Mouse (Mus musculus): Measurements from ENCODE around the gene Cenpv.

The Cenpv gene

DNA sequence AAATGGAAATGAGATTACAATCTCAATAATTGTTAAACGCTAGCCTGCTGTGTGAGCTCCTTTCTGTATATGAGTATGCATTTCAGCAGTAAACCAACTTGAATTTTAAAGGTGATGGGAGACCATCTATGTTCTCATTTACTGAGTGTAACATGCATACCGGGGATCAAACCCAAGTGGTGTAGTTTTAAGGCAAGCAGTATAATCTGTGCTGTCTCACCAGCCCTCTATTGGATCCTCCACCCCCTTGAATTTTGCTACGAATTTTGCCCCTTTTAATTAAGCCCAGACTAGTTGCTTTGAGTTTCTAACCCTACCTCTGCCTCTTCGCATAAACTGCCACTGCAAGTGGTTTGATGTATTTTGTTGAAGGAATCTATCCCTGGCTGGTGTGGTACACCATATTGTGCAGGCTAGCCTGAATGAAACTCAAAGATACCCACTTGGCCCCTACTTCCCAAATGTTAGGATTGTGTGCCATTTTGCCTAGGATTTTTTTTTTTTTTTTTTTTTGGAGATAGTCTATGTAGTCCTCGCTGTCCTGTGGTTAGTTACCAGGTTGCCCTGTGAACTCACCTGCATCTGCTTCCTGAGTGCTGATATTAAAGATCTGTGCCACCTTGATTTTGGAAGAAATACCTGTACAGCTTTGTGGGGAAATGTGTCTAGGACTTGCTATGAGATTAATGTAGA, 15.2 kb upstream of the Cenpv start:
- DNase-seq (ENCODE audit: low spot score in 2 of 2) = no peak

DNA sequence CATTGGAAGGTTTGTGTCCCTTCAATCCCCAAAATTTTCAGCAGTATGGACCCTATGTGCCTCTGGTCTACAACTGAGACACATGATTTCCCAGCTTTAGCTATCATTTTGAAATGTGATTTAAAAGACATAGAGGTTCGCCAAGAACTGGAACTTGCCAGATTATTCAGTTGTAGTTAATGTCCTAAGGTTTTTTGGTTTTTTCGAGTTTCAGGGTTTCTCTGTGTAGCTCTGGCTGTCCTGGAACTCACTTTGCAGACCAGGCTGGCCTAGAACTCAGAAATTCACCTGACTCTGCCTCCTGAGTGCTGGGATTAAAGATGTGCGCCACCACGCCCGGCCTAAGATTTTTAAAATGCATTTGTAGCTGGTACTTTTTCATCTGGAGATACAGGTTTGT, 14.6 kb upstream of the Cenpv start:
- no peak for DNase-seq (ENCODE audit: low spot score in 2 of 2)

DNA sequence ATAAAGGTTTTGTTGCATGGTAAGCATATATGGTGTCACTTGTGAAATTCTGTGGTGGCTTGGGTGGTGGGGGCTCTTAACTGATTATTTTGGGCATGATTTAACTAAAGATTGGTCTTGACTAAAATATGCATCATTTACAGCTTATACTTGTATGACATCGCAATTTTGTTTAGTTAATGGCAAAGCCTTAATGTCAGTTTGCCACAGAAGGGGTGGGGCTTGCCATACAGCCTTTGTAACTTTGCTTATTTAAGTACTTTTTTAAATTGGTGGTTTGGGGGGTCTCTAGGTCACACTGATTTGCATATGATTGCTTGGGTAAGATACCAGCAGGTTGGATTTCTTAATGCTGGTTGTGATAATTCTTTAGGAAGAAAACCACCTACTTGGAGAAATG, 14.1 kb upstream of the Cenpv start:
- no peak for DNase-seq (ENCODE audit: low spot score in 2 of 2)

DNA sequence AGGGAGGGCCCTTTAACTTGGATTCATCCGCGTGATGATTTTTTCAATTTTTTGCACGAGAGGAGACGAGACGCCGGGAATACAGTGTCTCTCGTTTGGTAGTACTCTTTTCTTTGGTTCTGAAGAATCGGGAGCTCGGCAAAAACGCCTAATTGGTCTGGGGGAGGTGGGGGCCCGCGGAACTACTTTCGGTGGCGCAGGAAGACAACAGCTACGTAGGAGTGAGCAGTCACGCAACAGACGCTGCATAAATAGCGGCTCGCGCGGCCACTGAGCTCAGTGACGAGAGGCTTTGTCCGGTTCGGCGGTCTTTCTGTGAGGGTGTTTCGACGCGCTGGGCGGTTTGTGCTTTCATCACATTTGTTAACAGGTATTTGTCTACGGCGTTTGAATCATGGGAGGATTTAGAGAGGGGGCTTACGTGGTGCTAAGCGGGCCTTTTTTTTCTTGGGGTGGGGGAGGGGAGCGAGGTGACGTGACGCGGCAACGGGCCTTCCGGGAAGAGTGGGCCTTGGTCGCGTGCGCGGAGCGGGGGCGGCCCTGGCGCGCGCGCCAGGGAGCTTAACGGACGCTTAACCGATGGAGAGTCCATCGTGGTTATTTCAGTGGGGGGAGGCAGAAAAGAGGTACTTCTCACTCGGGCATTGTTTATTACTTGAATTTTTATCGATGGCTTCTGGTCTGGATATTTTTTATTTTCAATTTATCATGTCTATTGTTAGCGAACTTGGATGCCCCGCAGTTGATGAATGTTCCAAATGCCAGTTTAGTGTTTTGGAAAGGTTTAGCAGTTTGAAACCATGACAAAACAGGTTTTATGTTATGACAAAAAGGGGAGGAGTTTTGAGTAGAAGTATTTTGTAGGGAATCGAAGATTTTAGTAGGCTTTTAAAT, 12.4 kb upstream of the Cenpv start:
- DNase-seq (ENCODE audit: low spot score in 2 of 2) = peak; percentile 86 to 92

DNA sequence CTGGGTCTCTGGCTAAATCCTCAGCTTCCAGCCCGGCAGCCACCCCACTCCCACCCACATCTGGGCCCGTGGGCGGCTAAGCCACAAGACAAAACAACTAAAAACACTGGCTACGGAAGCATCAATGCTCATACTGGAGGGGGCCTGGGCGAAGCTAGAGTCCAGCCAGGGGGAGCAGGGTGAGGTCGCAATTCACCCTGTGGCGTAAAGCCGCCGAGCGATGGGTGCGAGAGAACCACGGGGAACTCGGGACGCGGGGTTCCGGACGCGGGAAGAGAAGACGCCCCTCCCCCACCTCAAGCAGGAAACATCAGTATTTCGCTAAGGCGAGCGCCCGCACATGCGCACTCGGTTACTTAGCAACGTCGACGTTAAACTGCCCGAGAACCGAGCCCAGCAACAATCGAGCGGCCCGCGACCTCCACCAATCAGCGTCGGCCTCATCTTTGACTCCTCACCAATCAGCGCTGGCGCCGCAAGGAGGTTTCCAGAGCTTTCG, 11.7 kb upstream of the Cenpv start, which contains the start of gene Ubb:
Gene Ubb (plus strand): TSS at position 445 of the 499 bp plus-strand sequence.
- DNase-seq (ENCODE audit: low spot score in 2 of 2) = peak; percentile 97 to 98

DNA sequence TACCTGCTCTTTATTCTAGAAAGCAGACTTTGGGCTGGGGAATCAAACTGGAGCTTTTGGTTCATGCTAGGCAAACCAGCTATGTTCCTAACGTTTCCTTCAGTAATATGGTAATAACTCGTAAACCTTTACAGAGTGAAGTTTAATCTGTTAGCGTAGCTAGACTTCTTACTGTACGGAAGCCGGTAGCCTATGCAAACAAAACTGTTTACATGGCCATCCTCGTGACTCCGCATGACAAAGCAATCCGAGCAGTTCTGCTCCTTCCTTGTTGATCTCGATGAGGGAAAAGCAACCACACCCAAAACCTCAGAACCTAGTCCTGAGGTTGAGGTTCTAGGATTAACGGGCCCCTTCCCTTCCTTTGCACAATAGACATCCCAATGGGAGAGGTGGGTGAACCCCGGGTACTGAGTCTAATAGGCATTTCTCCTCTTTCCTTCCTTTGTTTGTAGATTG, 11.2 kb upstream of the Cenpv start:
- peak in 1 of 2 experiments; percentile 36 for DNase-seq (ENCODE audit: low spot score in 2 of 2)

DNA sequence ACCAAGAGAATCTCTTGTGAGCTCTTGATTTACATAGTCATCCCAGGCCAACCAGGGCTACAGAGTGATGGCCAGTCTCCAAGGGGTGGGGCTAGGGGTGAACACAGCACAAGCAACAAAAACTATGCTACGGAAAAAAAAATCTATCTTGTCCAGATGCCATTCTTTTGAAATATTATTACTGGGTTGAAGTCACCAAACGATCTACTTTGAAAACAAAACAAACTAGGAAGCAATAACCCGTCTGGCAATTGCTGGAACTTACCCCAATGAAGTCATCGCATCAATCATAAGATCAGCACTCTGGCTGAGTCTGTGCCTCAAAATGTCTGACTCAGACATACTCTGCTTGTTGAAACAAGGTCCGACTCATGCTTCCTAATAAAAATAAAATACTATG, 10.7 kb upstream of the Cenpv start:
- DNase-seq (ENCODE audit: low spot score in 2 of 2) = peak in 1 of 2 experiments; percentile 48

DNA sequence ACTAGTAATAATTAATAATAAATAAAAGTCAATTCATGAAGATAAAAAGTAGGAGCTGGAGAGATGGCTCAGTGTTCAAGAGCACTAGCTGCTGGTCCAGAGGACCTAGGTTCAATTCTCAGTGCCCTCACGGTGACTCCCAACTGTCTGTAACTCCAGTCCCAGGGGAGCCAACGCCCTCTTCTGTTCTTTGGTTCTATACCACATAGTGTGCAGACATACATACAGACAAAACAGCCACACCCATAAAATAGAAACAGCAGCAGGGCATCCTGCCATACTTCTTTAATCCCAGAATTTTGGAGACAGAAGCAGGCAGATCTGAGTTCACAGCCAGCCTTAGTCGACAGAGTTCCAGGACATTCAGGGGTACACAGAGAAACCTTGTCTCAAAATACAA, 4.9 kb upstream of the Cenpv start:
- DNase-seq (ENCODE audit: low spot score in 2 of 2) = no peak

DNA sequence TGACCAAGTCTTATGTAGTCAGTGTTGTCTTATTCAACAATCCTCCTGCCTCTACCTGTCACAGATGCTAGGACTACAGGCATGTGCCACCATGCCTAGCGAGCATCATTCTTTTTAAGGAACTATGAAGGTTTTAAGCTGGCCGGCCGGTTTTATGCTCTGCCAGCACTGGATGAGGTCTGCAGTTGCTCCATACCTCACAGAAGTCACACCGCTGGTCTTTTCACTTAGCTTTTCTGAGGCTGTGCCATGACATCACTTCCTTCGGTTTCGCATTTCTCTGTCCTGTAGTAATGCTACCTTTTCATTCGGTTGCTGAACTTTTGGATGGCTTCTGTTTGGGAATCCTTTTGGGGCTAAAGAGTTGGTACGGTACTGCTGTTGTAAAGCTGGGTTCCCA, 2.5 kb upstream of the Cenpv start:
- no peak for DNase-seq (ENCODE audit: low spot score in 2 of 2)

DNA sequence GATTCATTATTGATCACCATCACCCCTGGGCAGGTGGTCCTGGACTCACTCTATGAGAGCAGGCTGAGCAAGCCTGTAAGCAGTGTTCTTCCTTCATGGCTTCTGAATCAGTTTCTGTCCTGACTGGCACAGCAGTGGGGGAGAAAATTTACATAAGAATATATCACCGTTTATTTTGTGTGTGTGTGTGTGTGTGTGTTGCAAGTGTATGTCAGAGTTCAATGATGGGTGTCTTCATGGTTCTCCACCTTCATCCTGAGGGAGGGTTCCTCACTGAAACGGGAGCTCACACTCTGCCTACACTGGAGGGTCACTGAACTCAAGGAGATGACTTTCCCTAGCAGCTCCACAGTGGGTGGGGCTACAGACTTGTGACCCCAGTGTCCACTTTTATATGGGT, 1.9 kb upstream of the Cenpv start:
- no peak for DNase-seq (ENCODE audit: low spot score in 2 of 2)

DNA sequence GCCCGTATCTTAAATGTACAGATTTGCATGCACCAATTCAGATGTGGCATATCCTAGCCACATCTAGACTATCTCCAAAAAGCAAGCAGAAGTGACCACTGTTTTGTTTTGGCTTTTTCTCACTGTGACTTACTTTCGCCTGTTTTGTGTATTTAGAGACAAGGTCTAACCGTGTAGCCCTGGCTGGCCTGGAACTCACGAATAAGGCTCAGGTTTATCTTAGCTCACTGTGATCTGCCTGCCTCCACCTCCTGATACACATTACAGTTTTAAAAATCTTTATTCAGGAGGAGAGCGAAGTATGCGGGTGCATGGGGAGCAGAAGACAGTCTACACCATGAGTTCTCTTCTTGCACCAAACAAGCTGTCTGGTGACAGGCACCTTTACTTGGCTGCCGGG, 1.1 kb upstream of the Cenpv start:
- DNase-seq (ENCODE audit: low spot score in 2 of 2) = no peak

DNA sequence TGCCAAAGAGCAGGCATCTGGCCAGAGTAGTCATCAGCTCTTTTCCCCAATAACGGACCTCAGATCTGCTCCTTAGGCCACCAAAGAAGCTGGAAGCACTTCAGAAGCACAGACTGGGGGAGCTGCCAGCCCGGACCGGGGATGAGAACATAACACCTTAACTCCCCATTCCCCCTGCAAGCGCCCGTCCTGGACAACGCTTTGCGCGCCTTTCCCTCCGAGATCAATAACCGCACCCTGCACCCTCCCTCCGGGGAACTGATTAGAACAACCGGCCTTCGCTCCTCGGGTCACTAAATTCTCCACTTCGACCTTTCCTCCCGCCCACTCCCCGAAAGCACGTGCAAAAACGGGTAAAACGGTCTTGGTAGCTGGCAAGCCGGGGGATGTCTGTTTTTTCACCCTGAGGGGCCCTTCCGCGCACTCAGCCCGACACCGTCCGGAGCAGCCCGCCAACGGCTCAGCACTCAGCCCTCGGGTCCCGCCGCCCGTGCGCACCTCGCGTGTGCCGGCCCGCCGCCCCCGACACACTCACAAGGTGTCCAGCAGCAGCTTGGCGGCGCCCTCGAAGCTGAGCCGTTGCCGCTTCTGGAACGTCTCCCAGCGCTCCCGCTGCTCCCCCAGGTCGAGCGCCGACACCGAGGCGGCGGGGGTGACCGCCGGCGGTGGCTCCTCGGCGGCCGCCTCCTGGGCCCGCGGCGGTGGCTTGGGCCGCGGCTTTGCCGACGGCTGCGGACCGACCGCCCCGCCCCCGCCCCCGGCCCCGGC, 556 bp downstream of the Cenpv start:
- DNase-seq (ENCODE audit: low spot score in 2 of 2) = peak in 1 of 2 experiments; percentile 56

DNA sequence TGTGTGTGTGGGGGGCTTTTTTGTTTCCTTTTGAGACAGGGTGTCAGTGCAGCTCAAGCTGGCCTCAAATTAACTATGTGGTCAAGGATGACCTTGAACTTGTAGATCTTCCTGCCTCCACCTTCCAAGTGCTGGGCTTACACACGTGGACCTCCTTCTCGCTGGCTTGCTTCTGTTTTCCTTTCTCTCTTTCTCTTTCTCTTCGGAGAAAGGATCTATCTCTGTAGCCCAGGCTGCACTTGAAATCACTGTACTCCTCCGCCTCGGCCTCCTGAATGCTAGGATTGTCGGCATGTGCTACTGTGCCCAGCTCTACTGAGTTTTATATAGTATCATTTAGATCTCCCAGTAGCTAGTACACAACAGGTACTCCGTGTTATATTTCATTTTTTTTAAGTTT, 1.5 kb downstream of the Cenpv start:
- DNase-seq (ENCODE audit: low spot score in 2 of 2) = no peak

DNA sequence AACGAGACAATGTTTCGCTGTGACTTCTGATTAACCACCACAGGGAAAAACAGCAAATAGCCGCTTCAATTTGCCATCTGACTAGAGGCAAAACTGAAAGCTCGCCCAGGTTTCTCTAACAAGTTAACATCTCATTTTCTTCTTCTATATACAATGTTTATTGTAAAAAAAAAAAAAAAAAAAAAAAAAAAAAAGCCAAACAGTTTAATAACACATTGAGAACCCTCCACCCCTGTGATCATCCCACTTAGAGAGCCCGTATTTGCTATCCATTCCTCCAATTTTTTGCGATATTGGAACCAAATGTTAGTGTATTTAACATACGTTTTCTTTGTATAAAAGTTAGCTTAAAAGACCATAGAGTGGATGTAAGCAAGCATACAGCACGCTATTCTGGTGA, 2.0 kb downstream of the Cenpv start:
- no peak for DNase-seq (ENCODE audit: low spot score in 2 of 2)

DNA sequence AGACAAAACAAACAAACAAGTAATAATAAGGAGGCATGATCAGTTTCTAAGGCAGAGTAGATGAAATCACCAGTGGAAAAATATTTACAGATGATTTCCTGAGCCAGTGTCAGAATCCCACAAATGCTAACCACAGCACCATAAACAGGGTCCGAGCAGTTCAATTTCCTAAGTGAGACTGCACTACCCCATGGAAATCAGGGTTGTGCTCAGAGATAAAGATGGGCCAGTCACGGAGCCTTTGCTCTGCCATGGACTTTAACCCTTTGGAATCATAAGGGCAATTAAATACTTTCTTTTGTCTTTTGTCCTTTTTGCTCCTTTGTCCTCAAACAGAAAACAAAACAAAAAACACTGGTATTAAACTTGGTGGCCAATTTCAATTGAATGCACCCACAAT, 16.8 kb downstream of the Cenpv start:
- DNase-seq (ENCODE audit: low spot score in 2 of 2) = no peak

DNA sequence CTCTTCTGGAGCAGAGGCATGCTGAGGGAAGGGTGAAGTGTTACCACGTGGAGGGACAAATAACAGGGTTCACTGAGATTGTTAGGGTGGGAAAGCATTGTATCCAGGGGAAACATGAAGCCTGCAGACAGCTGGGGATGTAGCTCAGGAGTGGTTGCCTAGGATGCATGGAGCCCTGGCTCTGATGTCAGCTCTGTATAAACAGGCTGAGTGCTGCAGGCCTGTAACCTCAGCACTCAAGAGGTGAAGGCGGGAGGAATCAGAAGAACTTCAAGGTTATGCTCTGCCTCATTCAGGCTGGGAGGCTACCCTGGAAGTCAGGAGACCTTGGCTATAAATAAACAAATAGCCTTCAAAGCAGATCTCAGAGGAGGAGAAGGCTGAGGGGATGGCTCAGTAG, 20.1 kb downstream of the Cenpv start:
- no peak for DNase-seq (ENCODE audit: low spot score in 2 of 2)

DNA sequence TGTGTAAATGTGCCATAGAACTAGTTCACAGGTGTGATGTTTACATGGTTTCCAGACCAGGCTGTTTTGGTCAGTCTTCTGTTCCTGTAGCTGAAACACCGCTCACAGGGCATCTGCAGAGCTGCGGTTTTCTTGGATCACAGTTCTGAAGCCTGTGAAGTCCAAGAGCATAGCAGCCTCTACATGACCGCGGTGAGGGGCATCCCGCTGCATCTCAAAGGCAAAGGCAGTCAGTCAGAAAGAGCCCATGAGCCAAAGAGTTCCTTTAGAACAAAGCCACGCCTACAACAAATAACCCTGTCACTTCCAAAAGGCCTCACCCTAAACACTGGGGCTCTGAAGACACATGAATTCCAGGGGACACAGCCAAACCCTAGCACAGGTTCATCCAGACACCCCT, 25.8 kb downstream of the Cenpv start:
- no peak for DNase-seq (ENCODE audit: low spot score in 2 of 2)

DNA sequence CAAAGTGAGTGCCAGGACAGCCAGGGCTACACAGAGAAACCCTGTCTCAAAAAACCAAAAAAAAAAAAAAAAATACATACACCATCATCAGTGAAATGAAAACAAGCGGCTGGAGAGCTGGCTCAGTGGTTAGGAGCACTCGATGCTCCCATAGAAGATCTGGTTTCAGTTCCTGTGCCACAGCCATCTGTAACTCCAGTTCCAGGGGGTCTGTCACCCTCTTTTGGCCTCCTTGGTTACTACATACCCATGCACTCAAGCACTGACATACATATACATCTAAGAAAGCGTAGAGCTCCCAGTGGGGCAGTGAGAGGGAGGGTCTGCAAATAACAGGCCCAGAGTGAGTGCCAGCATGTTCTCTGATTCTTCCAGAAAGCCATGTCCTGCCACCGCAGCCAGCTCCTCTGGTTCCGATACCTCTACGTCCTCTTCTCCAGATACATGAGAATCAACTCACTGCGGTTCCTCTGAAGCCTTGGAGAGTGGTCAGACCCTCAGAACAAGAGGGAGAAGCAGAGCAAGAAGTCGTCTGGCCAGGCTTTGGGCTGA, 26.5 kb downstream of the Cenpv start:
- no peak for DNase-seq (ENCODE audit: low spot score in 2 of 2)

DNA sequence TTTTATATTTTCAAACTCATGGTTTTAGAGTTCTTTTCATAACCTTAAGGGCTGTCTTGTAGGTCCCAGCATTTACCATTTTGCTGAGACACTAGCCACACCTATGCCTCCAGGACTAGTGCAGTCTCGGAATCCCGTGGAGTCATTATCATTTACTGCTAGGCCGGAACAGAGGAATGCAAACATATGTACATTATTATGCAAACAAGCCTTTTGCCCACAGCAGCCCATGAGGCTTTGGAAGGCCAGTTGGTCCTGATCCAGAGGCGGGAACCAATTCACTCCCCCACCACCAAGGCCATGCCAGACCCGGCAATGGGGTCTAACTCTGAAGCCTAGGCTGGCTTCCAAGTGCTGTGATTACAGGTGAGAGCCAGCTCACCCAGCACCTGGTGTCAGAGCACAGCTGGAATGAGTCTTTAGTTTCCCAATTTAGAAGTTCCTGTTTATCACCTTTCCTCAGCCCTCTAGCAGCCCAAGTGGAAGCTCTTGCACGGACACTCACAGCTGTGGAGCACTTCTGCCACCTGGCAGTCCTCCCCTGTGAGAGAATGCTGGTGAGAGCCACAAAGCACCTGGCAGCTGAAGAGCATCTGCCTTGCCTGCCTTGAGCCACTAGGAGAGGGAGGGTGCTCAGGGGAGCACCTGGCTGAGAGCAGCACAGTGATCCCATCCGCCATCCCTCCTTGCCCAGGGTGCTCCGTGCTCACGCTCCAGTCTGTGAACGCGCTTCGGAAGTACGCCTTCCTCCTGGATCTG, 27.4 kb downstream of the Cenpv start:
- no peak for DNase-seq (ENCODE audit: low spot score in 2 of 2)

DNA sequence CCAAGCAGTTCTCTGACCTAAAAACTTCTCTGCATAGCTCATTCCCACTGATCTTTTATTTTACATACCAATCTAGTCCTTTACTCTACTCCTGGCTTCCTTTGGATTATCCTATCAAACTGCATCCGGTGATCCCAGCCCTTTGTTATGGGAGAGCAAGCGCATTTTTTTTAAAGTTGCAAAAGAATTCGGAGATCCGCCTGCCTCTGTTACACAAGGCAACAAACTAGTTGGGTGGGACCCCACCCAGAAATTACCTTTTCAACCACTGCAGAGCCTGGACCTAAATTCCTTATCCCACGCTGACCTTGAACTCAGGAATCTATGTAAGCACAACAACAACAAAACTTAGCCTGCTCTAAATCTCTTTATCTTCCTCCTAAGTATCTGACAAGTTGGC, 28.1 kb downstream of the Cenpv start:
- DNase-seq (ENCODE audit: low spot score in 2 of 2) = no peak

DNA sequence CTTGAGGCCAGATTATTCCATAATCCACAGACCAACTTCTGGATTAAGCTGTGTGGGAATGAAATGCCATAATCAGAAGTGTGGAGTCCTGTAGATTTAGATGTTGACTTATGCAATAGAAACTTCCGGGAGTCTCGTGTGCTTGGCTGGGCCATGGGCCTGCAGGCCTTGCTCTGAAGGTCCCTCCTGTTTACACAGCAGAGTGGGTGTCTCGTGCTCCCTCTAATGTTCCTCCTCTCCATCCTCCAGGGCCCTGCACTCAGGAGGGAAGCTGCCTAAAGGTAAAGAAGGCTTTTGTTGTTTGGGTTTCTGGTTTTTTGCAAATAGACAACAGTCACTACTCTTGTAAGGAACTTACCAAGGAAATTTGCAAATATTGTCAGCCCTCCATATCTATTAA, 29.5 kb downstream of the Cenpv start:
- no peak for DNase-seq (ENCODE audit: low spot score in 2 of 2)
